In genomic region chr17:80535633-80536032, GRCm38 (mm10) we compare ENCODE assay signal across 17 mouse cellular contexts. TPM values are rescaled to one million over a fixed set of nuclear protein-coding genes. Genes with fewer than 3 reads are reported as not detected.
DNase-seq lines count a peak whose midpoint lies in the region; ATAC-seq and TF ChIP-seq lines count a peak whose summit lies in the region.
"Had no signal": no experiment of that assay in that cellular context is flagged by ENCODE, and none has a peak within 500 bp of the region (broad histone marks: within the 10 kb centered on the region; RNA-seq: fewer than 3 reads in every experiment).

No protein-coding gene starts in this region.

- H3K9ac ChIP-seq in lung, embryonic 14.5 days, result no peak overlapping the region
- H3K9ac ChIP-seq: liver, embryonic 15.5 days had no signal

- H3K4me1 ChIP-seq in cerebellum, adult 2 months (ENCODE audit: control insufficient read depth, insufficient read depth, low read length), result no peaks in the 10 kb centered on the region
- no peaks in the 10 kb centered on the region for H3K4me1 ChIP-seq in lung, embryonic 14.5 days (ENCODE audit: insufficient read depth)
- H3K4me1 ChIP-seq: liver, embryonic 15.5 days had no signal

- TF ChIP-seq POLR2A in cerebellum, adult 2 months (IDR thresholded peaks at IDR 0.05; ENCODE audit: borderline replicate concordance, insufficient read depth, low read length), result no peak

- DNase-seq in cerebellum, postnatal 10 days, result peak; percentile 59 to 61
- no peak for DNase-seq in cerebellum, adult 2 months
- DNase-seq in heart, adult 11 months, result peak; percentile 63
- DNase-seq in heart, adult 18-20 months, result no peak
- peak; percentile 47 for DNase-seq in lung, embryonic 14.5 days
- DNase-seq in lung, adult 18-20 months, result no peak
- peak; percentile 75 for DNase-seq in brain, adult 2 months (ENCODE audit: low read depth, low spot score)
- no peak for DNase-seq in kidney, adult 18-20 months
- DNase-seq: cerebellum, adult 9-11 months; kidney, adult 9 months; thymus, adult 2 months had no signal

- no peak overlapping the region for H3K4me2 ChIP-seq in lung, embryonic 14.5 days
- H3K4me2 ChIP-seq: liver, embryonic 15.5 days; midbrain, embryonic 11.5 days had no signal

- no peak overlapping the region for H3K4me3 ChIP-seq in cerebellum, adult 2 months (replicated peaks; ENCODE audit: insufficient read depth, low read depth, low read length)
- H3K4me3 ChIP-seq in lung, embryonic 14.5 days (ENCODE audit: low read depth, low read length), result no peak overlapping the region
- H3K4me3 ChIP-seq: liver, embryonic 15.5 days had no signal

- no peak overlapping the region for H3K27ac ChIP-seq in cerebellum, adult 2 months (ENCODE audit: insufficient read depth, low read length)
- H3K27ac ChIP-seq in lung, embryonic 14.5 days (ENCODE audit: low read depth), result no peak overlapping the region
- H3K27ac ChIP-seq: liver, embryonic 15.5 days; macrophage had no signal

- no peak for ATAC-seq in lung, embryonic 14.5 days (ENCODE audit: insufficient read depth)

- no peaks in the 10 kb centered on the region for H3K27me3 ChIP-seq in cerebellum, adult 2 months (ENCODE audit: control insufficient read depth, insufficient read depth, low read length)
- H3K27me3 ChIP-seq in lung, embryonic 14.5 days (ENCODE audit: insufficient read depth, low read length), result no peaks in the 10 kb centered on the region
- H3K27me3 ChIP-seq: CH12.LX; liver, embryonic 15.5 days had no signal

- WGBS in cerebellum, adult 2 months, result 21% methylated on average over 6 of the region's 6 CpGs
- WGBS in lung, embryonic 14.5 days, result 58% methylated on average over 6 of the region's 6 CpGs

- H3K9me3 ChIP-seq in lung, embryonic 14.5 days (ENCODE audit: low read depth, low read length), result no peaks in the 10 kb centered on the region
- H3K9me3 ChIP-seq: liver, embryonic 15.5 days had no signal

- TF ChIP-seq CTCF in cerebellum, adult 2 months (IDR thresholded peaks at IDR 0.05; ENCODE audit: borderline replicate concordance, insufficient read depth, low read depth, low read length), result no peak
- no peak for TF ChIP-seq CTCF in lung, embryonic 14.5 days (IDR thresholded peaks at IDR 0.05; ENCODE audit: low read depth)

- H3K36me3 ChIP-seq in lung, embryonic 14.5 days (ENCODE audit: insufficient read depth), result no peaks in the 10 kb centered on the region
- H3K36me3 ChIP-seq: liver, embryonic 15.5 days had no signal

RNA-seq across cellular contexts. Expression of gene Cdkl4, which starts 42.0 kb away (rescaled TPM):
- polyA plus RNA-seq in cerebellum, adult 2 months (2012; rRNA removed), result 1.3 and 1.5 TPM in 2 replicates
- total RNA-seq in heart, adult 18-20 months (2021), result under 1 TPM in 1 of 2 experiments, not detected in 1; 0.28 TPM
- polyA plus RNA-seq in lung, embryonic 14.5 days (2014; fragmentation: Nextera tagmentation; extraction: Ambion mirVana), result 0.27 and 0.37 TPM in 2 replicates
- total RNA-seq: hematopoietic stem cell, adult 5-6 weeks had no signal
- polyA plus RNA-seq: heart, embryonic 14.5 days had no signal

RNA-seq across cellular contexts. Expression of gene Sos1, which starts 55.4 kb away (rescaled TPM):
- 18.8 and 19.3 TPM in 2 replicates for polyA plus RNA-seq in cerebellum, adult 2 months (2012; rRNA removed)
- 10 to 100 TPM; 10.2 to 10.8 TPM for total RNA-seq in heart, adult 18-20 months (2021)
- polyA plus RNA-seq in lung, embryonic 14.5 days (2014; fragmentation: Nextera tagmentation; extraction: Ambion mirVana), result 8.5 and 8.7 TPM in 2 replicates

Comparison
In these comparisons a context has a peak if more than half of its experiments do, and no peak if none do; other contexts are left out.
1. DNase-seq: peak in cerebellum, postnatal 10 days (2 of 2), heart, adult 11 months (single experiment), lung, embryonic 14.5 days (single experiment) and brain, adult 2 months (single experiment); none in cerebellum, adult 2 months (0 of 2), heart, adult 18-20 months (0 of 2), lung, adult 18-20 months (0 of 2) and kidney, adult 18-20 months (single experiment).